In genomic region chr9:73198261-73199085, GRCm38 (mm10) we compare ENCODE assay signal across 14 mouse cellular contexts.
A peak's percentile ranks its signal among the peaks of the same experiment; 100 is the strongest.
DNase-seq lines count a peak whose midpoint lies in the region; ATAC-seq and TF ChIP-seq lines count a peak whose summit lies in the region.
"Had no signal": no experiment of that assay in that cellular context is flagged by ENCODE, and none has a peak within 500 bp of the region (broad histone marks: within the 10 kb centered on the region; RNA-seq: fewer than 3 reads in every experiment).

No protein-coding gene starts in this region.

- peak; percentile 84 to 90 for DNase-seq in cerebellum, adult 18-20 months
- DNase-seq in layer of hippocampus, postnatal 36 days = peak; percentile 26
- no peak for DNase-seq in ovary, adult 18-20 months (ENCODE audit: low spot score)
- DNase-seq in stomach, postnatal 0 days (ENCODE audit: low spot score) = no peak
- DNase-seq: adrenal gland, adult 8-10 months; gastrocnemius, postnatal 14 days; thymus, adult 2 months had no signal

- H3K4me1 ChIP-seq in hindbrain, embryonic 15.5 days (replicated peaks) = no peaks in the 10 kb centered on the region
- H3K4me1 ChIP-seq in hindbrain, embryonic 12.5 days = no peaks in the 10 kb centered on the region
- no peaks in the 10 kb centered on the region for H3K4me1 ChIP-seq in forebrain, embryonic 16.5 days (replicated peaks; ENCODE audit: control insufficient read depth, insufficient read depth, low read length)
- no peaks in the 10 kb centered on the region for H3K4me1 ChIP-seq in stomach, postnatal 0 days (replicated peaks; ENCODE audit: control insufficient read depth, insufficient read depth)
- H3K4me1 ChIP-seq in intestine, postnatal 0 days (replicated peaks; ENCODE audit: control insufficient read depth, insufficient read depth, low read length) = no peaks in the 10 kb centered on the region
- H3K4me1 ChIP-seq: limb, embryonic 13.5 days; lung, embryonic 15.5 days had no signal

- H3K4me2 ChIP-seq in hindbrain, embryonic 15.5 days = no peak overlapping the region
- no peak overlapping the region for H3K4me2 ChIP-seq in hindbrain, embryonic 12.5 days (replicated peaks)
- H3K4me2 ChIP-seq in forebrain, embryonic 16.5 days (ENCODE audit: low read length) = no peak overlapping the region
- H3K4me2 ChIP-seq in stomach, postnatal 0 days (replicated peaks; ENCODE audit: low read depth) = no peak overlapping the region
- no peak overlapping the region for H3K4me2 ChIP-seq in intestine, postnatal 0 days (replicated peaks; ENCODE audit: low read depth)
- H3K4me2 ChIP-seq: limb, embryonic 13.5 days; lung, embryonic 15.5 days had no signal

- ATAC-seq in hindbrain, embryonic 15.5 days (ENCODE audit: low FRiP score, low read depth) = peak; percentile 84
- no peak for ATAC-seq in hindbrain, embryonic 12.5 days (ENCODE audit: low FRiP score)
- ATAC-seq in forebrain, embryonic 16.5 days = peak; percentile 75
- ATAC-seq in stomach, postnatal 0 days (ENCODE audit: low FRiP score, low TSS enrichment) = no peak
- ATAC-seq in intestine, postnatal 0 days = no peak

- no peaks in the 10 kb centered on the region for H3K36me3 ChIP-seq in hindbrain, embryonic 15.5 days
- H3K36me3 ChIP-seq in hindbrain, embryonic 12.5 days = no peaks in the 10 kb centered on the region
- H3K36me3 ChIP-seq in forebrain, embryonic 16.5 days (ENCODE audit: control insufficient read depth, insufficient read depth) = no peaks in the 10 kb centered on the region
- H3K36me3 ChIP-seq in stomach, postnatal 0 days (ENCODE audit: control insufficient read depth, insufficient read depth, low read length) = no peaks in the 10 kb centered on the region
- no peaks in the 10 kb centered on the region for H3K36me3 ChIP-seq in intestine, postnatal 0 days (ENCODE audit: control insufficient read depth, insufficient read depth)
- H3K36me3 ChIP-seq: G1E; limb, embryonic 13.5 days; lung, embryonic 15.5 days had no signal

- no peak overlapping the region for H3K9ac ChIP-seq in hindbrain, embryonic 15.5 days
- no peak overlapping the region for H3K9ac ChIP-seq in hindbrain, embryonic 12.5 days
- H3K9ac ChIP-seq in forebrain, embryonic 16.5 days (replicated peaks; ENCODE audit: low read depth, low read length) = no peak overlapping the region
- no peak overlapping the region for H3K9ac ChIP-seq in stomach, postnatal 0 days (ENCODE audit: low read length)
- no peak overlapping the region for H3K9ac ChIP-seq in intestine, postnatal 0 days (ENCODE audit: low read depth, low read length)
- H3K9ac ChIP-seq: limb, embryonic 13.5 days; lung, embryonic 15.5 days had no signal

- TF ChIP-seq EP300 in stomach, postnatal 0 days (optimal IDR thresholded peaks at IDR 0.05) = no peak

- TF ChIP-seq CTCF in stomach, postnatal 0 days (IDR thresholded peaks at IDR 0.05; ENCODE audit: low read depth) = no peak
- TF ChIP-seq CTCF in intestine, postnatal 0 days (IDR thresholded peaks at IDR 0.05; ENCODE audit: low read depth) = no peak

- no peak overlapping the region for H3K27ac ChIP-seq in hindbrain, embryonic 15.5 days (replicated peaks)
- no peak overlapping the region for H3K27ac ChIP-seq in hindbrain, embryonic 12.5 days
- H3K27ac ChIP-seq in forebrain, embryonic 16.5 days (ENCODE audit: low read length) = no peak overlapping the region
- no peak overlapping the region for H3K27ac ChIP-seq in stomach, postnatal 0 days (replicated peaks)
- H3K27ac ChIP-seq in intestine, postnatal 0 days (ENCODE audit: low read depth, low read length) = no peak overlapping the region
- H3K27ac ChIP-seq: limb, embryonic 13.5 days; lung, embryonic 15.5 days had no signal

- no peak overlapping the region for H3K4me3 ChIP-seq in hindbrain, embryonic 15.5 days
- H3K4me3 ChIP-seq in hindbrain, embryonic 12.5 days = no peak overlapping the region
- no peak overlapping the region for H3K4me3 ChIP-seq in forebrain, embryonic 16.5 days (replicated peaks; ENCODE audit: low read length)
- no peak overlapping the region for H3K4me3 ChIP-seq in stomach, postnatal 0 days (ENCODE audit: low read depth, low read length)
- no peak overlapping the region for H3K4me3 ChIP-seq in intestine, postnatal 0 days (ENCODE audit: low read depth, low read length)
- H3K4me3 ChIP-seq: limb, embryonic 13.5 days; lung, embryonic 15.5 days had no signal

- no peaks in the 10 kb centered on the region for H3K27me3 ChIP-seq in hindbrain, embryonic 15.5 days
- H3K27me3 ChIP-seq in hindbrain, embryonic 12.5 days = no peaks in the 10 kb centered on the region
- no peaks in the 10 kb centered on the region for H3K27me3 ChIP-seq in forebrain, embryonic 16.5 days (replicated peaks; ENCODE audit: control insufficient read depth, insufficient read depth, low read length)
- H3K27me3 ChIP-seq in stomach, postnatal 0 days (ENCODE audit: control insufficient read depth, insufficient read depth, low read length) = no peaks in the 10 kb centered on the region
- H3K27me3 ChIP-seq in intestine, postnatal 0 days (replicated peaks; ENCODE audit: control insufficient read depth, insufficient read depth, low read length) = no peaks in the 10 kb centered on the region
- H3K27me3 ChIP-seq: limb, embryonic 13.5 days; lung, embryonic 15.5 days had no signal

- no peaks in the 10 kb centered on the region for H3K9me3 ChIP-seq in hindbrain, embryonic 15.5 days
- H3K9me3 ChIP-seq in hindbrain, embryonic 12.5 days (replicated peaks) = no peaks in the 10 kb centered on the region
- no peaks in the 10 kb centered on the region for H3K9me3 ChIP-seq in forebrain, embryonic 16.5 days (ENCODE audit: control insufficient read depth, low read length)
- no peaks in the 10 kb centered on the region for H3K9me3 ChIP-seq in stomach, postnatal 0 days (ENCODE audit: control insufficient read depth, low read length)
- H3K9me3 ChIP-seq in intestine, postnatal 0 days (ENCODE audit: control insufficient read depth) = no peaks in the 10 kb centered on the region
- H3K9me3 ChIP-seq: G1E; limb, embryonic 13.5 days; lung, embryonic 15.5 days had no signal

- 81% methylated on average over 10 of the region's 10 CpGs for WGBS in hindbrain, embryonic 15.5 days
- WGBS in hindbrain, embryonic 12.5 days = 87% methylated on average over 10 of the region's 10 CpGs
- 83% methylated on average over 10 of the region's 10 CpGs for WGBS in forebrain, embryonic 16.5 days
- WGBS in stomach, postnatal 0 days = 87% methylated on average over 10 of the region's 10 CpGs
- WGBS in intestine, postnatal 0 days = 87% methylated on average over 10 of the region's 10 CpGs

Comparison
In these comparisons a context has a peak if more than half of its experiments do, and no peak if none do; other contexts are left out.
1. ATAC-seq: peak in hindbrain, embryonic 15.5 days (single experiment) and forebrain, embryonic 16.5 days (single experiment); none in hindbrain, embryonic 12.5 days (single experiment), stomach, postnatal 0 days (single experiment) and intestine, postnatal 0 days (single experiment).
2. DNase-seq: peak in cerebellum, adult 18-20 months (2 of 2) and layer of hippocampus, postnatal 36 days (2 of 2); none in ovary, adult 18-20 months (single experiment) and stomach, postnatal 0 days (single experiment).